Mouse (Mus musculus): ENCODE measurements around the gene Fbxo40. TPM values are rescaled to one million over a fixed set of nuclear protein-coding genes. Genes with fewer than 3 reads are reported as not detected.

Fbxo40 gene
- under 1 TPM; 0.27 to 0.60 TPM for polyA plus RNA-seq (2017; shearing (Covaris generic))

GRCm38 (mm10) chr16:36989999-36990625 lies at the start of gene Fbxo40:
TSS of gene Fbxo40 (minus strand) at chr16:36990467.

GRCm38 (mm10) chr16:37011061-37011921 lies 21.0 kb upstream of the Fbxo40 start, which contains the start of gene Polq:
TSS of gene Polq (plus strand) at chr16:37011786.

GRCm38 (mm10) chr16:36934841-36935620 lies 55.2 kb downstream of the Fbxo40 start, which contains the start of gene Hcls1:
TSS of gene Hcls1 (plus strand) at chr16:36934983.

Other genes starting within 250 kb of the Fbxo40 start
- 10 to 100 TPM in 1 of 2 experiments, 1 to 10 TPM in 1; 6.1 to 12.6 TPM for gene Slc15a2, start 205.5 kb downstream of the Fbxo40 start, polyA plus RNA-seq (2017; shearing (Covaris generic))
- 10 to 100 TPM in 1 of 2 experiments, 1 to 10 TPM in 1; 8.2 to 19.4 TPM for gene Iqcb1, start 162.1 kb downstream of the Fbxo40 start, polyA plus RNA-seq (2017; shearing (Covaris generic))
- gene Eaf2, start 115.5 kb downstream of the Fbxo40 start, polyA plus RNA-seq (2017; shearing (Covaris generic)): 1 to 10 TPM in 1 of 2 experiments, under 1 TPM in 1; 0.41 to 1.7 TPM
- 10 to 100 TPM; 37.9 to 41.7 TPM for gene Golgb1, start 115.3 kb downstream of the Fbxo40 start, polyA plus RNA-seq (2017; shearing (Covaris generic))
- gene Hcls1, start 55.5 kb downstream of the Fbxo40 start, polyA plus RNA-seq (2017; shearing (Covaris generic)): 100 to 1,000 TPM; 135 to 255 TPM
- gene Polq, start 21.3 kb upstream of the Fbxo40 start, polyA plus RNA-seq (2017; shearing (Covaris generic)): 1 to 10 TPM; 2.2 to 2.4 TPM